Mouse (Mus musculus): ENCODE results near the gene Gm42715.

DNA sequence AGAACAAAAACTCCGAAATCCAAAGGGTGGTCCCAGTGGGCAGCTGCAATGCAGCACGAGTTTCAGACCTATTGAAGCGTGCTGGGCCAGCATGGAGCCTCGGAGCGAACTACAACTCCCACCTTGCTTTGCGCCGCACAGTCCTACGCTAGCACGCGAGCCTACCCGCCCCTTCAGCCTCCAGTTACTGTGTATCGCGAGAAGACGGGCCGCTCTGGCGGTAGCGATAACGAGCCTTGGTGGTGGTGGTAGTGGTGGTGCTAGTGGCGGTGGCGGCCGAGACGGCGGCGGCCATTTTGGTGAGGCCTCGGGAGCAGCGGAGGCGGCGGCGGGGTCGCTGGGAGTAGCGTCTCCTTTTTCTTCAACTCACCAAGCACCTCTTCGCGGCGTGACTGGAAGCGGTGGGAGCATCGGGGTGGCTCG lies 7.6 kb upstream of the Gm42715 start, which contains the start of gene Srcap:
- TF ChIP-seq POLR2A (IDR thresholded peaks at IDR 0.05; ENCODE audit: low read depth, low read length) (peak; percentile 73), CTCF (conservative IDR thresholded peaks at IDR 0.05; ENCODE audit: insufficient read depth, insufficient read length, low read depth, low read length) (no peak)

All from kidney, adult 2 months (tissue).